Mouse (Mus musculus): ENCODE measurements at regions not wholly inside any gene's neighbourhood (a gene's known extent, or its start where the extent isn't known, plus 50 kb on each side); places are given as distances from the start of the nearest gene placed in this dataset.

- Histone ChIP-seq H3K36me3 (ENCODE audit: control insufficient read depth, insufficient read depth, low read length) (no peaks in the 10 kb centered on the region), H3K4me3 (ENCODE audit: control insufficient read depth, low read depth, low read length) (no peak overlapping the region), H3K27ac (ENCODE audit: control insufficient read depth, insufficient read depth, low read depth, low read length) (no peak overlapping the region), H3K4me1 (ENCODE audit: control insufficient read depth, insufficient read depth, low read length) (no peaks in the 10 kb centered on the region), H3K27me3 (ENCODE audit: control insufficient read depth, insufficient read depth, low read length) (no peaks in the 10 kb centered on the region)
- TF ChIP-seq POLR2A (IDR thresholded peaks at IDR 0.05; ENCODE audit: control insufficient read depth, low read depth, low read length) (no peak), CTCF (IDR thresholded peaks at IDR 0.05; ENCODE audit: control insufficient read depth, insufficient read depth, insufficient replicate concordance, low read depth, low read length) (no peak)
Observed at GRCm38 (mm10) chr7:75371520-75371876, 62.4 kb upstream of the Sv2b start.

- no peak for TF ChIP-seq CTCF (IDR thresholded peaks at IDR 0.05; ENCODE audit: control insufficient read depth, insufficient read depth, insufficient replicate concordance, low read depth, low read length)
- TF ChIP-seq POLR2A (IDR thresholded peaks at IDR 0.05; ENCODE audit: control insufficient read depth, low read depth, low read length) = no peak
Observed at GRCm38 (mm10) chr7:75371991-75372390, 62.9 kb upstream of the Sv2b start.

GRCm38 (mm10) chr7:75372892-75373444 is 63.9 kb upstream of the Sv2b start:
- Histone ChIP-seq H3K27me3 (ENCODE audit: control insufficient read depth, insufficient read depth, low read length) (no peaks in the 10 kb centered on the region), H3K36me3 (ENCODE audit: control insufficient read depth, insufficient read depth, low read length) (no peaks in the 10 kb centered on the region), H3K27ac (ENCODE audit: control insufficient read depth, insufficient read depth, low read depth, low read length) (0 out of 2 replicates have a peak overlapping the region, but pooled peaks have one; percentile 8), H3K4me1 (ENCODE audit: control insufficient read depth, insufficient read depth, low read length) (no peaks in the 10 kb centered on the region), H3K4me3 (ENCODE audit: control insufficient read depth, low read depth, low read length) (no peak overlapping the region)
- TF ChIP-seq POLR2A (IDR thresholded peaks at IDR 0.05; ENCODE audit: control insufficient read depth, low read depth, low read length) (no peak), CTCF (IDR thresholded peaks at IDR 0.05; ENCODE audit: control insufficient read depth, insufficient read depth, insufficient replicate concordance, low read depth, low read length) (no peak)

More at GRCm38 (mm10) chr7:75371991-75372390, 62.9 kb upstream of the Sv2b start:
- no peak overlapping the region; the same call in 1 of the 2 replicates for H3K27ac ChIP-seq (ENCODE audit: control insufficient read depth, insufficient read depth, low read depth, low read length)
- no peaks in the 10 kb centered on the region for H3K4me1 ChIP-seq (ENCODE audit: control insufficient read depth, insufficient read depth, low read length)
- no peak overlapping the region for H3K4me3 ChIP-seq (ENCODE audit: control insufficient read depth, low read depth, low read length)
- H3K36me3 ChIP-seq (ENCODE audit: control insufficient read depth, insufficient read depth, low read length) = no peaks in the 10 kb centered on the region
- no peaks in the 10 kb centered on the region for H3K27me3 ChIP-seq (ENCODE audit: control insufficient read depth, insufficient read depth, low read length)

- Histone ChIP-seq H3K27me3 (ENCODE audit: control insufficient read depth, insufficient read depth, low read length) (no peaks in the 10 kb centered on the region), H3K36me3 (ENCODE audit: control insufficient read depth, insufficient read depth, low read length) (no peaks in the 10 kb centered on the region), H3K4me1 (ENCODE audit: control insufficient read depth, insufficient read depth, low read length) (no peaks in the 10 kb centered on the region), H3K27ac (ENCODE audit: control insufficient read depth, insufficient read depth, low read depth, low read length) (no peak overlapping the region), H3K4me3 (ENCODE audit: control insufficient read depth, low read depth, low read length) (no peak overlapping the region)
- TF ChIP-seq CTCF (IDR thresholded peaks at IDR 0.05; ENCODE audit: control insufficient read depth, insufficient read depth, insufficient replicate concordance, low read depth, low read length) (no peak), POLR2A (IDR thresholded peaks at IDR 0.05; ENCODE audit: control insufficient read depth, low read depth, low read length) (no peak)
Observed at GRCm38 (mm10) chr7:75374506-75374905, 65.4 kb upstream of the Sv2b start.

GRCm38 (mm10) chr7:75379595-75379994 is 70.5 kb upstream of the Sv2b start:
- Histone ChIP-seq H3K4me1 (ENCODE audit: control insufficient read depth, insufficient read depth, low read length) (no peaks in the 10 kb centered on the region), H3K27ac (ENCODE audit: control insufficient read depth, insufficient read depth, low read depth, low read length) (no peak overlapping the region), H3K4me3 (ENCODE audit: control insufficient read depth, low read depth, low read length) (no peak overlapping the region), H3K36me3 (ENCODE audit: control insufficient read depth, insufficient read depth, low read length) (no peaks in the 10 kb centered on the region), H3K27me3 (ENCODE audit: control insufficient read depth, insufficient read depth, low read length) (no peaks in the 10 kb centered on the region)
- TF ChIP-seq POLR2A (IDR thresholded peaks at IDR 0.05; ENCODE audit: control insufficient read depth, low read depth, low read length) (no peak), CTCF (IDR thresholded peaks at IDR 0.05; ENCODE audit: control insufficient read depth, insufficient read depth, insufficient replicate concordance, low read depth, low read length) (no peak)

- H3K27ac ChIP-seq (ENCODE audit: control insufficient read depth, insufficient read depth, low read depth, low read length) = no peak overlapping the region
- no peaks in the 10 kb centered on the region for H3K36me3 ChIP-seq (ENCODE audit: control insufficient read depth, insufficient read depth, low read length)
- TF ChIP-seq POLR2A (IDR thresholded peaks at IDR 0.05; ENCODE audit: control insufficient read depth, low read depth, low read length) (no peak), CTCF (IDR thresholded peaks at IDR 0.05; ENCODE audit: control insufficient read depth, insufficient read depth, insufficient replicate concordance, low read depth, low read length) (no peak)
- no peak overlapping the region for H3K4me3 ChIP-seq (ENCODE audit: control insufficient read depth, low read depth, low read length)
- no peaks in the 10 kb centered on the region for H3K27me3 ChIP-seq (ENCODE audit: control insufficient read depth, insufficient read depth, low read length)
- no peaks in the 10 kb centered on the region for H3K4me1 ChIP-seq (ENCODE audit: control insufficient read depth, insufficient read depth, low read length)
Observed at GRCm38 (mm10) chr7:75384506-75384911, 70.8 kb upstream of the Akap13 start.

- TF ChIP-seq POLR2A (IDR thresholded peaks at IDR 0.05; ENCODE audit: control insufficient read depth, low read depth, low read length) (no peak), CTCF (IDR thresholded peaks at IDR 0.05; ENCODE audit: control insufficient read depth, insufficient read depth, insufficient replicate concordance, low read depth, low read length) (no peak)
- no peak overlapping the region for H3K4me3 ChIP-seq (ENCODE audit: control insufficient read depth, low read depth, low read length)
- no peaks in the 10 kb centered on the region for H3K27me3 ChIP-seq (ENCODE audit: control insufficient read depth, insufficient read depth, low read length)
- H3K4me1 ChIP-seq (ENCODE audit: control insufficient read depth, insufficient read depth, low read length) = no peaks in the 10 kb centered on the region
- no peaks in the 10 kb centered on the region for H3K36me3 ChIP-seq (ENCODE audit: control insufficient read depth, insufficient read depth, low read length)
- no peak overlapping the region for H3K27ac ChIP-seq (ENCODE audit: control insufficient read depth, insufficient read depth, low read depth, low read length)
Observed at GRCm38 (mm10) chr7:75387033-75387432, 68.3 kb upstream of the Akap13 start.
